Mouse (Mus musculus) G1E (cell line): ENCODE data around the gene Ogfrl1.

ENCODE experiments used
- CTCF ChIP-seq: IDR thresholded peaks from 2 replicates; pipeline ENCODE4 v1.5.1; 2012; ENCODE audit warnings: low read depth, low read length, inconsistent platforms, mixed read lengths
- GATA1 ChIP-seq: IDR thresholded peaks from 2 replicates; pipeline ENCODE4 v1.6.1; 2012; ENCODE audit warnings: borderline replicate concordance, low read length, inconsistent platforms, mixed read lengths
- POLR2AphosphoS5 ChIP-seq: IDR thresholded peaks from 2 replicates; pipeline ENCODE4 v1.6.1; 2012; ENCODE audit warnings: low read depth, low read length, inconsistent platforms; ENCODE audit not compliant: insufficient replicate concordance
- TAL1 ChIP-seq: conservative IDR thresholded peaks from 2 replicates; pipeline ENCODE4 v1.6.1; 2012; ENCODE audit warnings: low read depth, low read length, inconsistent platforms, mixed read lengths

- TF ChIP-seq CTCF = no peak
- TF ChIP-seq TAL1 = no peak
- TF ChIP-seq GATA1 = no peak
- no peak for TF ChIP-seq POLR2AphosphoS5
Measured at GRCm38 (mm10) chr1:23351756-23352155, 45.8 kb downstream of the Ogfrl1 start.
